Mouse (Mus musculus) layer of hippocampus, postnatal 14 days (tissue): ENCODE measurements at regions not wholly inside any gene's neighbourhood (a gene's known extent, or its start where the extent isn't known, plus 50 kb on each side); places are given as distances from the start of the nearest gene placed in this dataset.
"Not testable (repeated sequence)": the region's sequence is repeated elsewhere in the genome, so short reads cannot be mapped to it uniquely, and the experiment has no call there.

Experiments used
- DNase-seq, 2 experiments: peaks; one replicate each; pipeline ENCODE4 v3.0.0; 2021 to 2022; ENCODE audit warnings: low spot score in 2 of 2, mixed read lengths in 1 of 2
- microRNA-seq, 2 experiments: library from miRNA; unstranded; fragments of <30 nt; microRNA quantifications; one replicate each; pipeline ENCODE4 v1.2.0; 2021

DNA sequence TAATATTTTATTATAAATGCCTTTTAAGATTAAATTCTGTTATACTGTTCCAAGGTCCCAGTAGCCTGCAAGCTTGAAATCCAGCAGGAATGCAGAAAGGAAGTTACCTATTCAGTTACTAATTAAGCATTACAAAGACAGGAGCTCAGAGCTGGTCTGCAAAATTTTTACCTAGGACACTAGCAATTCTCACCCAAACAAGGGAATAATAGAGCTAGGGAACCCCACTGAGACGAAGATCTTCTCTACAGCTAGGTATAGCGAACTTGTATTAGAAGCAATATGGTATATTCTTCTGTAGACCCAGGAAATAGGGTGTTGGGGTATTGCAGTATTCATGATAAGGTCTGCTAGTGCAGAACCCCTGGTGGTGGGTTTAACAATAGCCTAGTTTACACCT, 227.7 kb upstream of the Steap4 start:
- DNase-seq: not testable (repeated sequence)

DNA sequence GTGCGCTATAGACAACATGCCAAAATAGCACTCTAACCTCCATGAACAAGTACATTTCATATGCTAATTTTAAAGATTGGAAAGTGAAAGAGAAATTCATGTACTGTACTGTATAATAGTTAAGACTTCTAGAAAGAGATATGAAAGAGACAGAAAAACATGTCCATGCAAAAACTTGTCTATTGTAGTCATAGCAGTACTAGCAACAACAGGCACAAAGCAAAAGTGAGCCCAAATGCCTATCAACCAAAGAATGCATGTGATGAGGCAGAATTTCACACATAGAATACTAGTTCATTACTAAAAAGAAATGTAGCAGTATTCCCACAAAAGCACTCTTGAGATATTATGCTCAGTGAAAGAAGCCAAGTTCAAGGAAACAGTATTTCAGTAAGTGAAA, 180.4 kb upstream of the Steap4 start:
- DNase-seq: no peak

DNA sequence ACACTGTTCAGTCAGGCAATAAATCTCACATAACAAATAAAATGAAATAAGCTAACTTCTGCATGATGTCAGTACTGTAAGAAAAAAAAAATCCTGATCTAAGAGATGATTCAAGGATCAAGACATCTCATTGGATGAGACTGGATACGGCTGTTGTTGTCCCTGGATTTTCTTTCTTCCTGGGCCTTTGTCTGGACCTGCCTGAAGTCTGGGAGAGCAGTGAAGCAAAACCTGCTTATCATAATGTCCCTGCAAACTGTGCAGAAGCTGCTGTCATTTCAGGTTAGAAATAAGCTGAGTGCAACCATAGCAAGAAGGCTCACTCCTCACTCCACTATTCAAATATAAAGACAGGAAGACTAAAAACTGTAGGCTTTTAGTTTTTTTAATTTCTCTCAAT, 178.0 kb upstream of the Steap4 start:
- DNase-seq: no peak

DNA sequence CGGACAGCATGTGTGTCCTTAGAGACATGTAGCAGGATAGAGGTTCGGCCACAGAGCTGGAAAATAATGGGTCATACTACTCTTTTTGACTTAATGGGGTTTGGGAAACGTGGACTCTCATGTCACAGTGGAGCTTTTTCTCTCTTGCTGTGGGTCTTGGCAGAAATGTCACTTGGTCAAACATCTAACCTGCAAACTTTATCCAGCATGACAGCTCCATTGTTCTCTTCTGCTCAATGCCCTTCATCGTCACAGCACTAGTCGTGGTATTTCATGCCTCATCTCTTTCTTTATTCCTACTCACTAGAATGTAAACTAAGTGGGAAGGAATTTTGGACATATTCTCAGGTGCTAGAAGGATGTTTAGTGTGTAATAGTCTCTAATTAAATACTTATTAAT, 171.9 kb upstream of the Steap4 start:
- no peak for DNase-seq

DNA sequence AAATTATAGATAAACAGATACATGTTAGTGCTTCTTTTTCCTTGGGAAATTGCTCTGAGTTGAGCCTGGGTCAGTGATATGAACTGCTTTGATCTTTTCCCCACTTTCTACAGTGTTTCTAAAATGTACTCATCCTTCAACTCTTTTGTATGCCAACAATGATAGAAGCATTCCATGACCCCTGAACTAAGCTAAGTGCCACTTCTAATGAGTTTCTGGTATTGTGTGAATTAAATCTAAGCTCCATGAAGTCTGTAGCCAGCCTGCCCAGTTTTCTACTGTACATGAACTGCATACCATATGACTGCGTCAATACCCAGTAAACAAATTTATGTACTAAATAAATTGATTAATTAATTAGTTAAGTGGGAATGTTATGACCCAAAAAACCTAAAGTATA, 171.1 kb upstream of the Steap4 start:
- DNase-seq: no peak

DNA sequence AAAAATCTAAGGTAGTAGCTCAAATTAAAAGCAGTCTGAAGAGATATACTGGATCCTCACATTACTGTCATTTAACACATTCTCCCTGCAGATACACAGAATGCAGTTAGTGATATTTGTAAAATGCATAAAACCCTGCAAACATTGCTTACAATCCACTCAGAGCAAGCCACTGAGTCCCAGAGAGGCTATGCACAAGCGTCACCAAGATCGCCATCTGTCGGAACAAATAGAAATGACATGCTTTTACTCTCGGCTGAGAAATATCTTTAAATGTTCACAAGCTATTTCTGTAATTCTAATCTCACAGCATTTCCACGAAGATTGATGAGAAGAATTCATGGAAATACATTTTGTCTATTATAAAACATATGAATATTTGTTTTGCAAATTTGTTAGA, 139.7 kb upstream of the Steap4 start:
- peak in 1 of 2 experiments; percentile 59 for DNase-seq

DNA sequence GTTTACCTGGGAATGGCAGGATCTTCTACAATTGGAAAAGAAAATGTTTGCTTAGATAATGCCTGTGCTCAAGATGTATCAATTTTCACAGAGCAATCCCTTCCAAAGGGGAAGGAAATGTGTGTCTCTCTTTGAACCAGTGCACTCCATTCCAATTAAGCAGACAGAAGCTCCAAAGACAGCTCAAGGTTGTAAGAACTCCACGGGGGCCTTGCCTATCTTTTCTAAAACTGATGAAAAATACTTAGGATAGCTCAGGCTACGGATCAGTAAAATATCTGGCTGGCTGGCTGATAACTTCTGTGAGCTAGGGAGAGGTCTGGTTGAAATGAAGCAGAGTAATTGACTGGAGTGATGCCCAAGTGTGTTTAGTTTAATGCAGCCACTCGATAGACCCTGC, 138.6 kb upstream of the Steap4 start:
- no peak for DNase-seq

DNA sequence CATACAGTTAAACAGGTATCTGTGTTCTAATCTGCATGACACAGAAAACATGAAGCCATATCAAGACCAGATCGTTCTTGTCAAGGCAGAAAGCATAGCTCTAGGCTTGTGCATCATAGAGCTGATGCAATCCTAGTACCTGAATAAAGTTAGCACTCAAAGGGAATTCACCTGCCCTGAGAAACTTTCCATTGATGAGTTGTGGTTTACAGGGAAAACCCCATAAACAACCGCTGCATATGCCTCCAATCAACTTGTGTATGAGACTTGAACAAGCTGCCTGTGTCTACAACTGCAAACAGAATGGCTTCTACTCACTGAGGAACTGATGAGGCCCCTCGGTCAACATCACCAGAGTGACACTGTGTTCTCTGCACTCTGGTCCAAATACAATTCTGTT, 130.6 kb upstream of the Steap4 start:
- DNase-seq: no peak

DNA sequence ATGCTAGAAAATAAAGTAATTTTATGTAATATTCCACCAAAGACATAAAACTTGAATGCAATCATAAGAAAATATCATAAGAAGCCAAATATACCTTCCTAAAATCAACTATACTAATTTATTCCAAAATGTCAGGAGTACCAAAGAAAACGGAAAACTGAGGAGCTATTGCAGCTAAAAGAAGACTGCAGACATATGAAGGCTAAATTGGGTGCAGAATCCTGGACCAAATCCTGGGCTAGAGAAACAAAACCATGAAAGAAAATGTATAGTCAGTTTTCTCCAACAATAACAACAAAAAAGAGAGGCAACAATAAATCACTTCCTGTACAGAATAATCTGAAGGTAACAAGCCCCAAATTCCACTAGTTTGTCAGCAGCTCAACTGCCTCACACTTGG, 126.4 kb upstream of the Steap4 start:
- no peak for DNase-seq

DNA sequence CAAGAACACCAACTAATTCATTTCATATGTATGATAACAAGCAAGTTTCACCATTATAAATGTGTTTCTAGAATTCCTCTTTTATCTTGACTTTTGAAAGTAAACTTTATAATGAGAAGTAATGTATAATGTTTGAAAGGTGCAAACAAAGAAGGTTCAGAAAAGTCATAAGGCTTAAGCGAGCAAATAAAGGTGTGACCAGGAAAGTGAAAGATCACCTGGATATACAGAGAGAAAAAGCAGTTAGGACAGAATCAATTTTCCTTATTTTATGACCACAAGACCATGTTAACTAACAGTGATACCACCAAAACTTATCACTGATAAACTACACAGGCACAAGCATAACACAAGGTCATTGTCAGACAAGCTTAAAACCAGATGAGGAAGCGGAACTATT, 97.2 kb upstream of the Steap4 start:
- no peak for DNase-seq

DNA sequence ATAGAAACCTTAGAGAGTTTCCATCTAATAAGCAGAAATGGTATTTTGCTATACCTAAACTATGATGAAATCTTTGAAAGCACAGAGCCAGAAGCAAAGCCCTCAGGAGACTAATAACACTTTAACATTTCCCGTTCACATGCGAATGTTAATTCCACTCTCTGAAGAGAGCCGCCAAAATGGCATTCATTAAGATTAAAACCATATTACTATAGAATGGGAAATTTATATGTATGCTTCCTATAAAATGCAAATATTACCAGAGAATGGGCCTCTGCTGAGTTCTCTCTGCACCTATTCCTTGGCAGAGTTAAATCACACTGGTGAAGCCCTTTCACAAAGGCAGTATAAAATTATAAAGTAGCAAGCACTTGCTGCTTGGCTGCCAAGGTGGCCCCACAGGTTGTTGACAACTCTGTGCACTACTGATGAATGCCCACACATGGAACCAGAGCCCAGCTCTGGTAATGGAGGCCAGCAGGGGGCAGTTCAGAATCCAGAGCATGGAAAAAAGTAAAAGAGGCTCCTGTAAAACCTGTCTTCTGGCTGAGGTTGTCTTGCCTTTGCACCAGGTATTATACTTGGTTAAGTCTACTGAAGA, 94.1 kb upstream of the Steap4 start:
- DNase-seq: no peak

DNA sequence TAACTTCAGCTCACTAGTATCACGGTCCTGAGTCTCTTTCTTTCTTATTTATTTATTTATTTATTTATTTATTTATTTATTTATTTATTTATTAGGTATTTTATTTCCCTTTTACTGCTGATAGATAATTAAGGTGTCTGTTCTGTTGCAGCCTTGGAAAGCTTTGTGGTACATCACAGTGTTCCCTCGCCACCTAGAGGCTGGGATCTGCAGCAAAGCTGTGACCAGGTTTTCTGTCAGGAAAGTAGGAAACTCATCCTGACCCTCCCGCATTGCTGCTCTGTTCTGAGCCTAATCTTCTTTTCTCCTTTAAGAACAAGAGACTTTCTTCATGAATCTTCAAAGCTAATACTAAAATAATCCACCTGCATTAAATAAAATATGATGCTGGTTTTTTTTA, 60.7 kb upstream of the Steap4 start:
- peak; percentile 35 to 49 for DNase-seq

Small RNA genes lying in the stretch of these regions (microRNA-seq; reads per million reads assigned to microRNA genes)
- gene Gm22196: 0 reads per million in 2 experiments
